Mouse (Mus musculus): ENCODE measurements around the gene Vwce.
A peak's percentile ranks its signal among the peaks of the same experiment; 100 is the strongest.

Vwce gene

DNA sequence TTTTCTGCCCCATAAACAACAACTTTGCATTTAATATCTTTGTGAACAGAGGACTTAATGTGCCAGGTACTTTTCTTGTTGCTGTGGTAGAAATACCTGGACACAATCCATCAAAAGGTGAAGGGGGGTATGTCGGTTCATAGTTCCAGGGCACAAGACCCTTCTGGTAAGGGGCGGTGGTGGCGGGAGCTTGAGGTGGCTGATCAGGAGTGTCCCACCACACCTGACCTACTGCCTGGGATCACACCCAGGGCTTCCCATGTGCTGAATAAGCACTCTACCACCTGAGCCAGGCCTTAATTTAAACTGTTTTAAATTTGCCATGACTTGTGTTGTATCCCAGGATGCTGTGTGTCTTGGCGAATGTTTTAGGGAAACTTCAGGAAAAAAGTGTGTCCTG lies 57.1 kb downstream of the Vwce start:
- no peak for DNase-seq (ENCODE audit: low spot score)

DNA sequence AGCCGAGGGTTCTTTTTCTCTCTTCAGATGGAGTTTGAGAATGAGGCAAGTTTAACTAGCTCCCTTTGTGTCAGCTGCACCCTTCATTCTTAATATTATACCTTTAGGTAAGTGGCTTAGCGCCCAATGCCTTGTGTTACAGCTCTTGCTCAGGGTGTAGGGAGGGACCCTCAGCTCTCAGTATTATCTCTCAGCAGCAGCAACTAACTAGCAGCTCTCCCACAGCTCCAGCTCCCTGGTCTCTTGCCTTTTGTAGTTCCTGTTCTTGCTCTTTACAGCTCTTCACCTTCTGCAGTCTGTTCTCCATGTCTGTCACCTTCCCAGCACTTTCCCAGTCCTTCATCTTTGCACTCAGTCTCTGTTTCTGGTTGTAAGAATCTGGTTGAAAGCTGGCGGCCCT lies 57.6 kb downstream of the Vwce start:
- DNase-seq (ENCODE audit: low spot score), result no peak

DNA sequence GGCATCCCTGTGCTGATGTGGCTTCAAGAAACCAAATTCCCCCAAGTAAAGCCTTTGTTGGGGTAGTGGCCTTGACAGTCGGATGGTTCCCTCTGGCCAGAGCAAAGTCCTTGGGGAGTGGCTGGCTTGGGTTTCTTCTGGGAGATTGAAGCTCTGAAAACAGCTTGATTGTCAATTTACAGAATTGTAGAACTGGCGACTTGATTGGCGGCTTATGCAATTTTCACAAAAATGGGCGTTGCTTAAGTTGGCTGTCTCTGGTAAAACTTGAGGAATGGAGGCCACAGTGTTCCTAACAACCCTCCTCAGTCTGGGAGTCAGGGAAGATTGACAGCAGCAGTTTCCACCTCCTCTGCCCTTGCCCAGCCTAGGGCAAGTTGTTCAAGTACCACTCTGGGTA lies 58.3 kb downstream of the Vwce start:
- no peak for DNase-seq (ENCODE audit: low spot score)

DNA sequence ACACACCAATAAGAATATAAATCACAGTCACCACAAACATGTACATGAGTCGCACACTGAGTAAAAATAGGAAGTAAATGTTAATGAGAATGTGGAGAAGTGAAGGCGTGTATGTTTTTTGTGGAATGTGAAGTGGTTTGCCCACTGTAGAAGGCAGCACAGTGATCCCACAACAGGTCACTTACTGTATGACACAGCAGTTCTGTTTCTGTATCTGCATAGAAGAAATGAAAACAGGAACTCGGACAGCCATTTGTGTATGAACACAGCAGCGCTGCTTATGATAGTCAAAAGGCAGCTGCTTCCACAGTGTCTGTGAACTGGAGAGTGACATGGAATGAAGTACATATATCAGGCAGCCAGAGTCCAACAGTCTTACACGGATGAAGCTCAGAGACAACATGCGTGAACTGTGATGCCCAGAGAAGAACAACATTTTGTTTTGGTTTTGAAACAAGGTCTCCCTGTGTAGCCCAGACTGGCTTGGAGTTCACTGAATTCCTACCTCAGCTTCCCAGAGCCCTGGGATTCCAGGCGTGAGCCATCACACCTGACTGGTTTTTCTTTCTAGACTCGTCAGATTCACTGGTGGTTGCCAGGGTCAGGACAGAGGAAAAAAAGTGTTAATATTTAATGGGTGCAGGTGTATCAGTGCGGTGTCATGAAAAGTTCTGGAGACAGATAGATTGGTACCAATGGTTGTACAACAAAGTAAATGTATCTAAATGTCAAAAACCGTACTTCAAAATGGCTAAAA lies 60.1 kb downstream of the Vwce start:
- DNase-seq (ENCODE audit: low spot score), result no peak

DNA sequence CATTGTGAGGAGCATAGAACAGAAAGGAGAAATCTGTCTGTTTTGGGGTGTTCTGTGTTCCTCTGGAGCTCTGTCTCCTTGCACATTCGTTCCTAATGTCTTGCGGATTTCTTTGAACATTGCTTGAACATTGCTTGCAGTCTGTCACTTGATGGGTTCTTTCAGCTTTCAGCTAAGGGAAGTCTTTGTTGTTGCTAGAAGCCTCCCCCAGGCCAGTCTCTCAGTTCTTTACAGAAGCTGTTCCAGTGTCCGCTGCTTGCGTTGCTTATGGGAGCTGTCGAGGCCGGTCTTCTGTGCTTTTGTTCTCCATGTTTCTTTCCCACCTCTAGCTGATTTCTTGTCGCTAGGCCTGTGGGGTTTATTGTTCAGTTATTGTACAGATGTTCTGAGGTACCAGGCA lies 61.8 kb downstream of the Vwce start:
- DNase-seq (ENCODE audit: low spot score), result peak; percentile 22

DNA sequence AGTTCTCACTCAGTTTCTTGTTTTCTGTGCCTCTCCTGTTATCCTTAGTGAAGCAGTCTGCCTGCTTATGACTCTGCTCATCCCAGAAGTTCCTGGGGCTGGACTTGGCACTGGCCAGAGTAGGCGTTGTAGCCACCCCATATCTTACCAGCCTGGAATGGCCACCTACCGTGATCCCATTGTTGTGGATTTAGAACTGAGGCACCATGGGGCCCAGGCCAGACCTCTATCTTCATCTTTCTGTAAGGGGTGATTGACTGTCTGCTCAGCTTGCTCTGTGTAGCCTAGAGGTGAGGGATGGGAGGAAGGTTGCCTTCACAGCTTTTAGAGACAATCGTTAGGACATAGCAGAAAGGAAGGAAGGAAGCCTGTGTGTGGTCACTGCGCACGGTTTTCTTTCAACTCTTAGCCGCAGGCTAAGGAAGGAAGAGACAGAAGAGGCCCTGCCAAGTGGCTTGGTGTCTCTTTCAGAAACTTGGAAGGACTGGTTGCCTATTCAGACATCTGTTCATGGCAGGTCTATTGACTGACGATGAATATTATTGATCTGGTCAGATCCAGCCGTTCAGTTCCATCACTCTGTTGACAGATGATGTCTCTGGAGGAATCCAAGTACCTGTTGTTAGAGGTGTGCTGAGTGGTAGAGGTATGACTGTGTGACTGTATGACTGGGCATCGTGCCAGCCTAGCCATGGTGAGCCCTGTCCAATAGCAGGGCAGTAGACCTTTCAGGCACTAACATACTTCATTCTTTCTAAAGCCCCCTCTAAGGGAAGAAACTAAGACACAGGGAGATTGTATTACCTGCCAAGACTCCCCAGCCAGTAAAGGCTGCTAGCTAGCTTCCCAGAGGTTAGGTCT lies 64.3 kb downstream of the Vwce start:
- DNase-seq (ENCODE audit: low spot score), result no peak

DNA sequence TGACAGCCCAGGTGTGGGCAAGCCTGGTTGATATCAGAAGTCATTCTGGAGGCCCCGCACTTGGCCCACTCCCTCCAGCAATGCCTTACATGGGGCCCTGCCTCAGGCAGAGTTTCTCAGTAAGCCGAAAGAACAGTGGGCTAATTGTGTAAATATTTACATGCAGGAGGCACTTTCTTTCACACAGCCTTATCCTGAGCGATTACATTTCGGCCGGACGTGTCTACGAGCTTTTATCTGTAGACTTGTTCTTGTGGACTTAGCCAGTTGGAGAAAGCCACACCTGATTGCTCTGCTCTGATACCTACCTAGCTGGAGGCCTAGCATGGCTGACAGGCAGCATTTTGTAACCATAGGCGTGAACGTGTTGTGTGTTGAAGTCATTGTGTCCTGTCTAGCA lies 65.8 kb downstream of the Vwce start:
- no peak for DNase-seq (ENCODE audit: low spot score)

DNA sequence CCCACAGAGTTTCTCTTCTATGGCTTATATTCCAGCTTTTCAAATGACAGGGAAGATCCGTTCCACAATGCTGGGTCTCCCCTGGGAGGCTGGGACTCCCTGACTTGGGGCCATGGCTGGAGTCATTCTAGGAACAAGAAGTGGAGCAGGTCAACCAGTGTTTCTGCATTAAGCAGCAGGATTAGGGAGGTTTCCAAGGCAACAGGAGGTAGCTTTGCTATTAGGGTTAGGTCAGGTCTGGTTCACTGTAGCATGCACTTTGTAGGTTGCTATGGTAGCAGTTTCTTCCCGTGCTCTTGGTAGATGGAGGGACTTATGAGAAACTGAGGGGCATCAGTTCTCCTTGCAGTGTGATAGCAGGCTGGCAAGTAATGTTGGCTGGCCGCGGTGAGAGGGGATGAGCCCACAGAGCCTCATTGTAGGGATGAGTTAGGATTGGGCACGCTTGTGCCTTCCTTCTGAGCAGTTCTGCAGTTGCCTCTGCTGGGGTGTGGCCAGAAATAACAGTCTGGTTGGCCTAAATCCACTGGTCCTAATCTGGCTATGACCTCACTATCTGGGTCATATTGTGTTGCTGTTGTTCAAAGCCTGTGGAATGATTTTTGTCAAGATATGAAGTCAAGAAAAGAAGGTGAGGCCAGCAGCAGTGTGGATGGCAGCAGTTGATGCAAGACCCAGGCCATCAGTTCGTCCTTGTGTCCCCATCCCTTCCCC lies 67.2 kb downstream of the Vwce start:
- DNase-seq (ENCODE audit: low spot score), result peak; percentile 57

DNA sequence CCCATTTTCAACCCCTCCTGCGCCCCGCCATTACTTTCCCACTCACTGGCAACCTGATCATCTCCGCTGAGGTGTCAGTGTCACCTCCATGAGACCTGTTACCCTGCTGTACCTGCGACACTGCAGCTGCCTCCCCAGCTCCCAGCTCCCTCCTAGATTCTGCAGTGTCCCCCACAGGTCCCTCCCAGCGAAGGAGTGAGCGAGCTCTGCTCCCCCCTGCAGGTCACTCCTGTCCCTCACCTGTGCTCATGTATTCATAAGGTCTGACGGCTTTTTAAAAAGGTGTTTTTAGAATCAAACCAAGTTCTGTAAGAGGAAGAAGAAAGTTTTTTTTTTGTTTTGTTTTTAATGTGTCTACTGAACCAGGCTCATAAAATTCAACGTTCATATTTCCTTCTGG lies 68.1 kb downstream of the Vwce start:
- no peak for DNase-seq (ENCODE audit: low spot score)

DNA sequence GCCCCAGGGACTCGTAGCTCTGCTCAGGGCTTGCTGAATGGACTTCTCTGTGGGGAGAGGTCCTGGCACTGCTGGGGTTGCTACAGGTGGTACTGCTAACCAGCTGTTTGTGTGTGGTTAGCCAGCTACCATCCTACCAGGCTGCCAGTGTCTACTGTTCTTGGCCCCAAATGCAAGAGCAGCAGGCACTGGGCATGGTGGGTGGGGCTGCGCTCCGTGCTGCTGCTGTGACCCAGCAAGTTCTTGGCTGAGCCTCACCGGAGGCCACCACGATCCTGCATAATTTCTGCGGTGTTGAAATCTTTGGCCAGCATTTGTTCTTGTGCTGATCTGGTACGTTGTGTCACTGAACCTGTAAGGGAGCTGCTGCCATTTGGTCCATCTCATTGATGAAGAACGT lies 69.5 kb downstream of the Vwce start:
- DNase-seq (ENCODE audit: low spot score), result no peak

DNA sequence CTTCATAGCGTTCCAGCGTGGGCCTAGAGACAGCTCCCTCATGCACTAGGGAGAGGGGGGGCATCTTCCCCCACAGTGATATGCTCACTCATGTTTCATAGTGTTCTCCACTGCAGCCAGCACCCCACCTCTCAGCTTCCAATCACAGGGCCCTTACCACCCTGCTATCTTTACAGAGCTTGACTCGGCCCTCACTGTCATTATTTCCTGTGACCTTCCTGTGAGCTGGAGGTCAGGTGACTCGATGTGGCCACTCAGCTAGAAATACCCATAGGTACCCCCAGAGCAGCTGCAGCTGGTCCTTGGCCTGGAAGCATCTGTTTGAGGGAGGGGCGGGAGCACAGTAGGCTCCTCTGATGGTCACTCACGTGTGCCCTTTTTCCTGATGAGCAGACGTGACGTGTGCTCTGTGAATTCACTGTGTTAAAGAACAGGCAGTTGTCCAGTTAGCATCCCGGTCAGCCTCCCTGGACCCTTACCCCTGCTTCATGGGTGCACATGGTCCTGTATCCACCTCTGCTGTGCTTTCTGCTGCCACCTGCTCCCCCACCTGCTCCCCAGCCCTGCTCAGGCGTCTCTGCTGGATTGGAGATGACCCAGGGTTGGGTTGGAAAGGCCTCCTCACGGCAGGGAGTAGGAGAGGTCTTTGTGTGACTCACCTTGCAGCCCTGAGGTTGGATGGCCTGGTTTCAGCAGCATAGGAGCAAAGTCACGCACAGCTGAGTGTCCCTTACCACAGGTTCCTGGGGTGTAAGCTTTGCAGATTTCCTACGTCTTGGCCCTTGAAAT lies 73.3 kb downstream of the Vwce start:
- DNase-seq (ENCODE audit: low spot score), result no peak

DNA sequence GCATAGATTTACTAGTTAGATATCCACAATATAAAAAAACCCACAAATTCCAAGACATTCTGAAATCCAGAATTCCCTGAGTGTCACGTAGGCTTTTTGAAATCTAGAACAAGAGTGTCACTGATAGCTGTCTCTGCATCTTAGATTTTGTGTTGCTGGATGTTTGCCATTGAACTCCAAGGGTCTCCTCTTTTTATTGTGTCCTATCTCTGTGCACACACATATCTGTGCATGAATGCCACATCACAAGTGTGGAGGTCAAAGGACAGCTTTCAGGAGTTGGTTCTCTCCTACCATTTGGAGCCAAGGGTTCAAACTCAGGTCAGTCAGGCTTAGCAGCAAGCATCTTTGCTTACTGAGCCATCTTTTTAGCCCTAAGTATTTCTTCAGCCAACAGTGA lies 73.9 kb downstream of the Vwce start:
- no peak for DNase-seq (ENCODE audit: low spot score)

DNA sequence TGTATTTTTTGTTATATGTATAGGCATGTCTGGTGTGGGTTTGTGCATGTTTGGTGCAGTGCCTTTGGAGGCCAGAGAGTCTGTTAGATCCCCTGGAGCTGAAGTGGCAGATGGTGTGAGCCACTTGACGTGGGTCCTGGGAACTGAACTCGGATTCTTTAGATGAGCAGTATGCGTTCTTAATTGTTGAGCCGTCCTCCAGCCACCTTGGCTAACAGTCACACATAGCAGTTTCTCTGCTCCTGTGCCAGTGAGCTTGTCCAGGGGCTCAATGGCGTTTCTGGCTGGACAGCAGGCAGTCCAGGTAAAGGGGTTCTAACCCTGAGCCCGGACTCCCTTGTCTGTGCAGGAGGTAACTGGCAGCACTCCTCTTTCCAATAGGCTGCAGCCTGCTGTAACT lies 74.9 kb downstream of the Vwce start:
- no peak for DNase-seq (ENCODE audit: low spot score)

DNA sequence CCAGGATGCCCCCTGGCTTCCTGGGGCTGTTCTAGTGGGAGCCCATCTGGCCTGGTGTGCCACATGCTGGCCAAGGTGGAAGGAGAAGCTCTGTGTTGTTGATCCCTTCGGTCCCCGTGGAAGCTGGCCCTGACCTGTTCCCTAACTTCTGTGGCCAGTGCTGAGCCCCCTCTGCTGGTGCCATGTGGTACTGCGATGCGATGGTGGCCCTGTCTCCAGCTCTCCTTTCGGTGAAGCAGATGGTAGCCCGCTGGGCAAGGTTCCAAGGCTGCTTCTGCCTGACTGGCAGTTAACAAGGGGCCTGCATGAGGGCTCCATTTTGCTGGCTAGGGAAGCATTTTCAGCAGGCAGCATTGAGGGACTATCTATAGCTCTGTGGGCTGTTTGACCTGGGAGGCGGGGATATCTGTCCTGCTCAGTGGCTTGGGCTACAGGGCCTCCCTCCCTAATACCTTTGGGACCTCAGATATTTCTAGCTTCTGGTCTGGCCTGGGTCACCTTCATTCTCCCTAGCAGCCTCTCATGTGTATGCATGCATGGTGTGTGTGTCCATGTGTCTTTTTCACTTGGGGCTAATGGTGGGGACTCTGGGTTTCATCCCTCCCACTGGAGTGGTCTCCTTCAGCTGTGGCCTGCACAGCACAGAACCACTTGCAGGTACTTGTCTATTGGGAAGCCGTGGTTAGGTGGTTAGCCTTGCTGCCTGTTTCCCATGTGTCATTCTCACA lies 75.5 kb downstream of the Vwce start:
- DNase-seq (ENCODE audit: low spot score), result peak; percentile 93

DNA sequence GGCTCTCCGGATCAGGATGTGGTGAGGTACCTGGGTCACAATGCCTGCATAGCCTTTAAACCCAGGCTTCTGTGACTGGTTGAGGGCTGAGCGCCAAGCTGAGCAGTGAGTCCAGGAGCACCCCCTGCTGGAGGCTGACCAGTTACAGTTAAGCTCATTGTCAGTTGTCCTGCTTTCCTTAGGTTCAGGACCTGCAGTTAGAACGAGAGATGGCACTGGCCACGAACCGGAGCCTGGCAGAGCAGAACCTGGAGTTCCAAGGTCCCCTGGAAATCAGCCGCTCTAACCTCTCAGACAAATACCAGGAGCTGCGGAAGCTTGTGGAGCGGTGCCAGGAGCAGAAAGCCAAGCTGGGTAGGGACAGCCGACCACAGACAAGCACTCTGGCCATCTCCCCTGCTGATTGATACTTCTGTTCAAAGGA lies 76.1 kb downstream of the Vwce start:
- DNase-seq (ENCODE audit: low spot score), result peak; percentile 76

DNA sequence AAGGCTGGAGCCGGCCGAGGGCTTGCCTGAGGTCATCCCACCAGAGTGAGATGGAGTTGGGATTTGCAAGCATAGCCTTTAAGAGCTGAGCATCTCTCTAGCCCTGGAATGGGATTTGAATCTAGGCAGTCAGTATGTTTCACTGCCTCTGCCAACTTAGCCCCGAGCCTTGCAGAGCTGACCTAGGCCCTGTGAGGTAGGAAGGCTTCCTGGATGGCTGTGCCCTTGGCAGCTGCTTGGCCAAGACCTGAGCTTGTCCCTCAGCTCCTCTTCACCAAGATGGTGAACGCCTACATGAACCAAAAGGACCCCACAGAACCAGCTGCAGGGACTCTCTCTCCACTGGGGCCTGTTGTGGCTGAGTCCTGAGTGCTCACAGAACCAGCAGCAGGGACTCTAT lies 76.7 kb downstream of the Vwce start:
- DNase-seq (ENCODE audit: low spot score), result no peak

DNA sequence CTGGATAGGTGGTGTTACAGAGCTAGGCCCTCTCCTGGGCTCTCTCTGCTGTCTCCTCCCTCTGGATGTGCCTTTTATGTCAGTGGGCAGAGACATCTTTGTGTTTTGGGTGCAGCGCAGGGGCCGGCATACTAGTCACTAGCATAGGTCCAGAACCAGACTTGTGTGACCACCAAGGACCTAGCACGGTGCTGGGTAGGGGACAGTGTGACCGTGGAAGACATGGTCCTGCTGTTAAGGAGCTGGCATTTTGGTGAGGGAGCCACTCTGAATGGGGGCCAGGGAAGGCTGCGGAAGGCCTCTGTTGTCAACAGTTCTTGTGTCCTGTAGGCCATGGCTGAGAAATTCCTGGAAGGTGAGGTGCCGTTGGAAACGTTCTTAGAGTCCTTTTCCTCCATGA lies 78.2 kb downstream of the Vwce start:
- DNase-seq (ENCODE audit: low spot score), result no peak

DNA sequence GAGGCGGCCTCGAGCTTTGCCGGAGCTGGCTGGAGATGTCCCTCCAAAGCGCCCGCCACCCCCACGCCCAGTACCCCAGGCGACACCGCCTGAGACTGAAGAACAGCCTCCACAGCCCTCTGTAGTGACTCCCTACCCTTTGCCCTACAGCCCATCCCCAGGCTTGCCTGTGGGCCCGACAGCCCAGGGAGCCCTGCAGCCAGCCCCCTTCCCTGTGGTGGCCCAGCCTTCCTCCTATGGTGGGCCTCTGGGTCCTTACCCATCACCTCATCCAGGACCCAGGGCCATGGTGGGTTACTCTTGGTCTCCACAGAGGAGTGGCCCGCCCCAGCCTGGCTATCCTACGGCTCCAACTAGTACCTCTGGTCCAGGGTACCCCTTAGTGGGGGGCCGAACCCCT lies 78.6 kb downstream of the Vwce start:
- no peak for DNase-seq (ENCODE audit: low spot score)

DNA sequence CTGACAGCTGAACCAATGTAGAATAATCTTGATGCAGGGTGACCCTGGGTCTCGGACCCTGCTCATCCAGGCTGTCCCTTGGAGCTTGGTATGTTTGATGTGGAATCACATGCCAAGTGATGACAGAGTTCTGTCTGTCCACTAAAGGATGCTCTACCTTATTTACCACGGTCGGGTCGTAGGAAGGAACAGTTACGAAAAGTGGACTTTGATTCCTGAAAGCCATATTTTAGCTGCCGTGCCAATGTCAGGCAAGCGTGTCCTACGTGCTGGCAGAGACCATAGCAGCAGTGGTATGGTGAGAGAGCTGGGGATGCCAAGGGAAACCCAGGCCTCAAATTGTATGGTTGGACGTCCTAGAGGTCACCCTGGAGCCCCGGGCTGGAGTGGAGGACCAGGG lies 79.5 kb downstream of the Vwce start:
- DNase-seq (ENCODE audit: low spot score), result no peak

DNA sequence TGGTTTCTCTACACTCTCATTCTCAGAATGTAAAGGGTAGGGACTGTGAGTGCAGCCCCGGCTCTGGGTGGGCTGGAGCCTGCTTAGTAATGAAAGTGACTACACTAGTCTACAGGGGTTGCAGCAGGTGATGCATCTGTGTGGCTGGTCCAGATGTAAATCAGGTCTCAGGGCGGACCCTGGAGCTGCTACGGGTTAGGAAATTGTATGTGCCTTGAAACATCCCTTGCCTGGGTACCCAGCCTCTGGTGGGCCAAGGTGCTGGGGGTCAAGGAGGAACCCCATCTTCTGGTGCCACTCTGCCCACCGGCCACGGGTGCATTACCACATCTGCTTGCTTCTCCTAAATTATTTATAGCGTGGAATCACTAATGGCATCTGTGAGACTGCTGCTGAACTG lies 80.2 kb downstream of the Vwce start:
- no peak for DNase-seq (ENCODE audit: low spot score)

DNA sequence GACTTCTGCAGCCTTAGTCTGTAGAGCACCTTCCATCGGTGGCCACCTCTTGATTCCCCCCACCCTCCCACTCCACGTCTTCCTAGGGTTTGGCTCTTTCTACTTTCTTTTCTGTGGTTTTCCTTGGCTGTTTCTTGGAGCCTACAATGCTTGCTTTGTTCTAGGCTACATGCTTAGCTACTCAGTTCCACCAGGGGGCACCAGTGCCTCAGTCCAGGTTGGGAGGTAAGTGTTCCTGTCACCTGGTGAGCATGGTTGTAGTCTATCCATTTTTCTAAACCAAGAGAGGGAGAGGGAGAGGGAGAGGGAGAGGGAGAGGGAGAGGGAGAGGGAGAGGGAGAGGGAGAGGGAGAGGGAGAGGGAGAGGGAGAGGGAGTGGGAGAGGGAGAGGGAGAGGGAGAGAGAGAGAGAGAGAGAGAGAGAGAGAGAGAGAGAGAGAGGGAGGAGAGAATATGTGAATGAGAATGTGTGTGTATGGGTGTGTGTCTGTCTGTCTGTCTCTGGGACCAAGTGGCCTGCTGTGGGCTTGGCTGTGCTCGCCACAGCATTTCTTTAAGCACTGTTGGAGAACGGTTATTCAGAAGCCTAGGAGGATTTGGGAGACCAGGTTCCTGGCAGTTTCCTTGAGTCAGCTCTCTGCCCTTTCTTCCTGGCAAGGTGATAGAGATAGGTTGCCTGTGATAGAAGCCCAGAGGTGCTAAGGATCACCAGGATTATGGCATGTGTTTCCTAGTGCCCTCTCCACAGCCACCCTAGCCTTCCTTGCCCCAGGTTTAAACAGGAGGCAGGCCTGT lies 80.9 kb downstream of the Vwce start:
- peak; percentile 89 for DNase-seq (ENCODE audit: low spot score)

Data from embryo, embryonic 10 days (tissue).